Mouse (Mus musculus) stomach, postnatal 0 days (tissue): Measurements from ENCODE around the gene Mgam.
"Not testable (repeated sequence)": the region's sequence is repeated elsewhere in the genome, so short reads cannot be mapped to it uniquely, and the experiment has no call there.

Experiments
- CTCF ChIP-seq: IDR thresholded peaks from 2 replicates; pipeline ENCODE4 v1.5.1; 2016; ENCODE audit warnings: antibody characterized with exemption, low read depth, mild to moderate bottlenecking, moderate library complexity
- EP300 ChIP-seq: optimal IDR thresholded peaks from 2 replicates; pipeline ENCODE3; 2016; ENCODE audit warnings: antibody characterized with exemption

DNA sequence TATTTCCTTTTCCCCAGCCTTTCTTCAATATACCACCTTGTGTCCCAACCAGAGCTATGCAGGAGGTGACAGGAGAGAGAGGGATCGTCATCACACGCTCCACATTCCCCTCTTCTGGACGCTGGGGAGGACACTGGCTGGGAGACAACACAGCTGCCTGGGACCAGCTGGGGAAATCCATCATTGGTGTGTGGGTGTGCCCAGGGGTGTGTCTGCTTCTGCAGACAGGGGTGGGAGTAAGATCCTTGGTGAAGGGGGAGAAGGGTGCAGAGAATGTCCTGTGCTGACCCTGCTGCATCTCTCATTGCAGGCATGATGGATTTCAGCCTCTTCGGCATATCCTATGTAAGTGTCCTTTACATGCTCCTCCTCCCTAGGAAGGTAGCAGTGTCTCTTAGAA, 63.4 kb downstream of the Mgam start:
- TF ChIP-seq EP300, CTCF: not testable (repeated sequence)
